ENCODE assay signal across 11 mouse cellular contexts in the genomic region with DNA sequence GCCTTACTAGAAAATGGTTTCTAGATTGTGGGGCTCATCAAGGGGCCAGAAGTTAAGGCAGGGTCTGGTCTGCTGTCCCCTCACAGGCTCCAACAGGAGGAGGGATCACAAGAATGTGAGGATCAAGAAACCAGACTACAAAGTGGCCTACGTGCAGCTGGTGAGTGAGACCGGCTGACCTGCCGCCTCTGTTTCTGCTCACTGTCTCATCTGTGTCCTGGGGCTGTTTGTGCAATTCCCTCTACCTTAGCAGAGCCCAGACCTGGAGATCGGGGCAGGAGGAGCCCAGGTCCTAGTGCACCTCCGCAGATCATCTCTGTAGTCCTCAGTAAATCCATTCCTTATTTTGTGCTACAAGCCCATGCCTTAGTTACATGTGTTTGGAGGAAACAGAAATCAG. TPM values are rescaled to one million over a fixed set of nuclear protein-coding genes. Genes with fewer than 3 reads are reported as not detected.
DNase-seq lines count a peak whose midpoint lies in the region; ATAC-seq lines count a peak whose summit lies in the region.
"Had no signal": no experiment of that assay in that cellular context is flagged by ENCODE, and none has a peak within 500 bp of the region (broad histone marks: within the 10 kb centered on the region; RNA-seq: fewer than 3 reads in every experiment).

No protein-coding gene starts in this region.

- H3K9me3 ChIP-seq in heart, embryonic 13.5 days, result no peaks in the 10 kb centered on the region
- no peaks in the 10 kb centered on the region for H3K9me3 ChIP-seq in midbrain, embryonic 12.5 days
- no peaks in the 10 kb centered on the region for H3K9me3 ChIP-seq in midbrain, embryonic 11.5 days (ENCODE audit: control insufficient read depth, low read length)
- no peaks in the 10 kb centered on the region for H3K9me3 ChIP-seq in limb, embryonic 13.5 days
- H3K9me3 ChIP-seq in stomach, embryonic 15.5 days, result no peaks in the 10 kb centered on the region
- H3K9me3 ChIP-seq in forebrain, embryonic 16.5 days (ENCODE audit: control insufficient read depth, low read length), result no peaks in the 10 kb centered on the region

- peaks cover 27% of the 10 kb centered on the region for H3K36me3 ChIP-seq in heart, embryonic 13.5 days
- H3K36me3 ChIP-seq in midbrain, embryonic 12.5 days, result peaks cover 9% of the 10 kb centered on the region
- H3K36me3 ChIP-seq in midbrain, embryonic 11.5 days (ENCODE audit: control insufficient read depth, insufficient read depth, low read length), result peaks cover 7% of the 10 kb centered on the region
- H3K36me3 ChIP-seq in limb, embryonic 13.5 days, result 0 out of 2 replicates have a peak, but pooled peaks cover 6% of the 10 kb centered on the region
- no peaks in the 10 kb centered on the region for H3K36me3 ChIP-seq in stomach, embryonic 15.5 days
- peaks cover 5% of the 10 kb centered on the region; the same call in 1 of the 2 replicates for H3K36me3 ChIP-seq in forebrain, embryonic 16.5 days (ENCODE audit: control insufficient read depth, insufficient read depth)

- no peaks in the 10 kb centered on the region for H3K27me3 ChIP-seq in heart, embryonic 13.5 days (replicated peaks)
- peaks cover under 1% of the 10 kb centered on the region for H3K27me3 ChIP-seq in midbrain, embryonic 12.5 days
- no peaks in the 10 kb centered on the region for H3K27me3 ChIP-seq in midbrain, embryonic 11.5 days (ENCODE audit: control insufficient read depth, insufficient read depth, low read length)
- no peaks in the 10 kb centered on the region for H3K27me3 ChIP-seq in limb, embryonic 13.5 days
- H3K27me3 ChIP-seq in stomach, embryonic 15.5 days (replicated peaks), result no peaks in the 10 kb centered on the region
- no peaks in the 10 kb centered on the region for H3K27me3 ChIP-seq in forebrain, embryonic 16.5 days (replicated peaks; ENCODE audit: control insufficient read depth, insufficient read depth, low read length)

- no peak for DNase-seq in heart, postnatal 10 days
- DNase-seq in midbrain, embryonic 11.5 days (ENCODE audit: low spot score, missing footprints), result no peak
- DNase-seq in adrenal gland, postnatal 10 days, result no peak

- WGBS in heart, embryonic 13.5 days, result 61% methylated on average over 5 of the region's 5 CpGs
- 64% methylated on average over 5 of the region's 5 CpGs for WGBS in midbrain, embryonic 12.5 days
- 63% methylated on average over 5 of the region's 5 CpGs for WGBS in midbrain, embryonic 11.5 days
- 24% methylated on average over 5 of the region's 5 CpGs for WGBS in limb, embryonic 13.5 days
- 49% methylated on average over 5 of the region's 5 CpGs for WGBS in stomach, embryonic 15.5 days
- WGBS in forebrain, embryonic 16.5 days, result 75% methylated on average over 5 of the region's 5 CpGs

- no peak overlapping the region for H3K4me3 ChIP-seq in heart, embryonic 13.5 days
- no peak overlapping the region for H3K4me3 ChIP-seq in midbrain, embryonic 12.5 days
- no peak overlapping the region for H3K4me3 ChIP-seq in midbrain, embryonic 11.5 days (ENCODE audit: low read depth, low read length)
- H3K4me3 ChIP-seq in limb, embryonic 13.5 days, result no peak overlapping the region
- H3K4me3 ChIP-seq in stomach, embryonic 15.5 days (replicated peaks), result no peak overlapping the region
- H3K4me3 ChIP-seq in forebrain, embryonic 16.5 days (replicated peaks; ENCODE audit: low read length), result no peak overlapping the region

- H3K9ac ChIP-seq in heart, embryonic 13.5 days, result peak overlapping the region; percentile 28; the same call in 1 of the 2 replicates
- no peak overlapping the region for H3K9ac ChIP-seq in midbrain, embryonic 12.5 days (replicated peaks)
- no peak overlapping the region for H3K9ac ChIP-seq in midbrain, embryonic 11.5 days (ENCODE audit: low read length)
- no peak overlapping the region for H3K9ac ChIP-seq in limb, embryonic 13.5 days
- no peak overlapping the region for H3K9ac ChIP-seq in stomach, embryonic 15.5 days
- no peak overlapping the region for H3K9ac ChIP-seq in forebrain, embryonic 16.5 days (replicated peaks; ENCODE audit: low read depth, low read length)

- no peak for ATAC-seq in heart, embryonic 13.5 days (ENCODE audit: extremely low read depth, insufficient number of reproducible peaks, low FRiP score, low TSS enrichment)
- ATAC-seq in midbrain, embryonic 12.5 days (ENCODE audit: low FRiP score, low read depth), result no peak
- no peak for ATAC-seq in midbrain, embryonic 11.5 days (ENCODE audit: low FRiP score)
- no peak for ATAC-seq in limb, embryonic 13.5 days (ENCODE audit: low FRiP score, low read depth)
- no peak for ATAC-seq in stomach, embryonic 15.5 days (ENCODE audit: insufficient read depth, low FRiP score, low read depth)
- ATAC-seq in forebrain, embryonic 16.5 days, result no peak

- no peak overlapping the region for H3K4me2 ChIP-seq in heart, embryonic 13.5 days
- no peak overlapping the region for H3K4me2 ChIP-seq in midbrain, embryonic 12.5 days (replicated peaks)
- no peak overlapping the region for H3K4me2 ChIP-seq in midbrain, embryonic 11.5 days
- no peak overlapping the region for H3K4me2 ChIP-seq in limb, embryonic 13.5 days (replicated peaks)
- no peak overlapping the region for H3K4me2 ChIP-seq in stomach, embryonic 15.5 days
- no peak overlapping the region for H3K4me2 ChIP-seq in forebrain, embryonic 16.5 days (ENCODE audit: low read length)

- H3K4me1 ChIP-seq in heart, embryonic 13.5 days, result peaks cover 82% of the 10 kb centered on the region
- H3K4me1 ChIP-seq in midbrain, embryonic 12.5 days, result peaks cover 37% of the 10 kb centered on the region
- peaks cover 25% of the 10 kb centered on the region for H3K4me1 ChIP-seq in midbrain, embryonic 11.5 days (ENCODE audit: control insufficient read depth, insufficient read depth, low read length)
- peaks cover 95% of the 10 kb centered on the region for H3K4me1 ChIP-seq in limb, embryonic 13.5 days
- peaks cover 57% of the 10 kb centered on the region for H3K4me1 ChIP-seq in stomach, embryonic 15.5 days
- peaks cover 18% of the 10 kb centered on the region for H3K4me1 ChIP-seq in forebrain, embryonic 16.5 days (replicated peaks; ENCODE audit: control insufficient read depth, insufficient read depth, low read length)

- intact Hi-C loops in heart, postnatal 10 days (cut with DNase I), result loop anchor here (2.0 kb wide), 1 partner anchor 14 kb away; no protein-coding TSS in a partner anchor

- H3K27ac ChIP-seq in heart, embryonic 13.5 days (replicated peaks), result peak overlapping the region; percentile 90
- H3K27ac ChIP-seq in midbrain, embryonic 12.5 days (replicated peaks), result 0 out of 2 replicates have a peak overlapping the region, but pooled peaks have one; percentile 3
- H3K27ac ChIP-seq in midbrain, embryonic 11.5 days (ENCODE audit: low read depth, low read length), result no peak overlapping the region
- H3K27ac ChIP-seq in limb, embryonic 13.5 days, result peak overlapping the region; percentile 97
- H3K27ac ChIP-seq in stomach, embryonic 15.5 days, result peak overlapping the region; percentile 89
- no peak overlapping the region for H3K27ac ChIP-seq in forebrain, embryonic 16.5 days (ENCODE audit: low read length)
- H3K27ac ChIP-seq: hindbrain, postnatal 0 days had no signal

RNA-seq across cellular contexts. Expression of gene Mrpl23, which starts 4.7 kb away (rescaled TPM):
- polyA plus RNA-seq in heart, embryonic 13.5 days (2015; fragmentation: Nextera tagmentation; extraction: Ambion mirVana), result 15.6 and 17.7 TPM in 2 replicates
- 10 to 100 TPM in 1 of 2 experiments, 1 to 10 TPM in 1; 4.1 to 19.3 TPM for total RNA-seq in heart, postnatal 10 days (2021)
- polyA plus RNA-seq in midbrain, embryonic 12.5 days (2016; fragmentation: Nextera tagmentation; extraction: Ambion mirVana), result 10.3 and 15.0 TPM in 2 replicates
- polyA plus RNA-seq in midbrain, embryonic 11.5 days (2014; fragmentation: Nextera tagmentation; extraction: Ambion mirVana), result 13.9 and 16.6 TPM in 2 replicates
- polyA plus RNA-seq in limb, embryonic 13.5 days (2015; fragmentation: Nextera tagmentation; extraction: Ambion mirVana), result 27.3 and 35.1 TPM in 2 replicates
- 21.9 and 26.2 TPM in 2 replicates for polyA plus RNA-seq in stomach, embryonic 15.5 days (2015; fragmentation: Nextera tagmentation; extraction: Ambion mirVana)
- 16.0 and 23.0 TPM in 2 replicates for polyA plus RNA-seq in forebrain, embryonic 16.5 days (2015; fragmentation: Nextera tagmentation; extraction: Ambion mirVana)
- 10 to 100 TPM in 1 of 2 experiments, 1 to 10 TPM in 1; 5.1 to 15.8 TPM for total RNA-seq in adrenal gland, postnatal 10 days (2021)

RNA-seq across cellular contexts. Expression of gene Tnnt3, which starts 38.5 kb away (rescaled TPM):
- 4.0 and 5.4 TPM in 2 replicates for polyA plus RNA-seq in heart, embryonic 13.5 days (2015; fragmentation: Nextera tagmentation; extraction: Ambion mirVana)
- 1 to 10 TPM in 1 of 2 experiments, under 1 TPM in 1; 0.67 to 1.8 TPM for total RNA-seq in heart, postnatal 10 days (2021)
- 1.0 and 1.1 TPM in 2 replicates for polyA plus RNA-seq in midbrain, embryonic 12.5 days (2016; fragmentation: Nextera tagmentation; extraction: Ambion mirVana)
- polyA plus RNA-seq in midbrain, embryonic 11.5 days (2014; fragmentation: Nextera tagmentation; extraction: Ambion mirVana), result 0.77 and 2.0 TPM in 2 replicates
- polyA plus RNA-seq in limb, embryonic 13.5 days (2015; fragmentation: Nextera tagmentation; extraction: Ambion mirVana), result 60.9 and 62.3 TPM in 2 replicates
- 4.6 and 11.8 TPM in 2 replicates for polyA plus RNA-seq in stomach, embryonic 15.5 days (2015; fragmentation: Nextera tagmentation; extraction: Ambion mirVana)
- polyA plus RNA-seq in forebrain, embryonic 16.5 days (2015; fragmentation: Nextera tagmentation; extraction: Ambion mirVana), result 0.73 and 1.2 TPM in 2 replicates
- total RNA-seq in adrenal gland, postnatal 10 days (2021), result 1,000 to 10,000 TPM in 1 of 2 experiments, 100 to 1,000 TPM in 1; 272 to 1,179 TPM
- total RNA-seq: layer of hippocampus, adult 18-20 months; left cerebral cortex, postnatal 14 days had no signal

Comparison
In these comparisons a context has a peak if more than half of its experiments do, and no peak if none do; other contexts are left out.
1. H3K27ac ChIP-seq: peak in heart, embryonic 13.5 days (single experiment), midbrain, embryonic 12.5 days (single experiment), limb, embryonic 13.5 days (single experiment) and stomach, embryonic 15.5 days (single experiment); none in midbrain, embryonic 11.5 days (single experiment) and forebrain, embryonic 16.5 days (single experiment).